Mouse (Mus musculus): ENCODE data around the gene Avp.

The Avp gene

GRCm38 (mm10) chr2:130582552-130582951 lies at the start of gene Avp:
Gene Avp, minus strand, starts transcription at chr2:130582554.
- no peak for DNase-seq

- DNase-seq: peak; percentile 94 to 97
These were observed 47.5 kb upstream of the Avp start, which contains the start of the genes Fastkd5 and Ubox5 for GRCm38 (mm10) chr2:130629839-130630203. Gene Fastkd5, minus strand, starts transcription at chr2:130630027. Gene Ubox5, minus strand, starts transcription at chr2:130630038.

- DNase-seq: no peak
These were observed 46.9 kb upstream of the Avp start for GRCm38 (mm10) chr2:130629080-130629838.

- peak in 1 of 2 experiments; percentile 34 for DNase-seq
These were observed 46.1 kb upstream of the Avp start for GRCm38 (mm10) chr2:130628424-130628823.

GRCm38 (mm10) chr2:130618972-130619371 lies 36.6 kb upstream of the Avp start:
- peak; percentile 55 to 81 for DNase-seq

GRCm38 (mm10) chr2:130613091-130613490 lies 30.7 kb upstream of the Avp start:
- peak in 1 of 2 experiments; percentile 65 for DNase-seq

GRCm38 (mm10) chr2:130602195-130602594 lies 19.8 kb upstream of the Avp start:
- DNase-seq: no peak

- DNase-seq: no peak
These were observed 16.0 kb upstream of the Avp start for GRCm38 (mm10) chr2:130598399-130598798.

GRCm38 (mm10) chr2:130597601-130598010 lies 15.3 kb upstream of the Avp start:
- peak in 1 of 2 experiments; percentile 39 for DNase-seq

GRCm38 (mm10) chr2:130595596-130595995 lies 13.2 kb upstream of the Avp start:
- DNase-seq: no peak

- DNase-seq: peak in 1 of 2 experiments; percentile 17
These were observed 8.7 kb upstream of the Avp start for GRCm38 (mm10) chr2:130591016-130591415.

- no peak for DNase-seq
These were observed 7.4 kb upstream of the Avp start for GRCm38 (mm10) chr2:130589761-130590160.

- DNase-seq: peak in 1 of 2 experiments; percentile 19
These were observed 6.8 kb upstream of the Avp start for GRCm38 (mm10) chr2:130589157-130589556.

GRCm38 (mm10) chr2:130588373-130588772 lies 6.0 kb upstream of the Avp start:
- DNase-seq: peak in 1 of 2 experiments; percentile 15

GRCm38 (mm10) chr2:130586016-130586415 lies 3.7 kb upstream of the Avp start:
- DNase-seq: no peak

- DNase-seq: no peak
These were observed 1.7 kb upstream of the Avp start for GRCm38 (mm10) chr2:130583902-130584560.

- DNase-seq: no peak
These were observed 1.2 kb downstream of the Avp start for GRCm38 (mm10) chr2:130581201-130581600.

- DNase-seq: no peak
These were observed 2.6 kb downstream of the Avp start for GRCm38 (mm10) chr2:130579791-130580190.

GRCm38 (mm10) chr2:130578148-130578547 lies 4.2 kb downstream of the Avp start:
- peak; percentile 62 to 73 for DNase-seq

- DNase-seq: peak; percentile 87 to 92
These were observed 4.7 kb downstream of the Avp start for GRCm38 (mm10) chr2:130577632-130578031.

GRCm38 (mm10) chr2:130577021-130577420 lies 5.3 kb downstream of the Avp start:
- DNase-seq: no peak

GRCm38 (mm10) chr2:130576564-130576963 lies 5.8 kb downstream of the Avp start:
- DNase-seq: peak in 1 of 2 experiments; percentile 27

GRCm38 (mm10) chr2:130575873-130576272 lies 6.5 kb downstream of the Avp start, which contains the start of gene Oxt:
Gene Oxt, plus strand, starts transcription at chr2:130576173.
- no peak for DNase-seq

GRCm38 (mm10) chr2:130574960-130575359 lies 7.4 kb downstream of the Avp start:
- DNase-seq: no peak
